Mouse (Mus musculus) small intestine, adult 2 months (tissue): ENCODE data around the gene Mybpc2.

Experiments
- CTCF ChIP-seq: fragments of 200-500 bp; IDR thresholded peaks from 2 replicates; pipeline ENCODE4 v1.5.1; 2012; ENCODE audit warnings: low read depth, mild to moderate bottlenecking, control low read depth, inconsistent platforms, low read length, moderate library complexity, mixed read lengths; ENCODE audit not compliant: insufficient replicate concordance, insufficient read length; ENCODE audit errors: extremely low read depth
- POLR2A ChIP-seq: fragments of 200-500 bp; IDR thresholded peaks from 2 replicates; pipeline ENCODE4 v1.6.1; 2012; ENCODE audit warnings: low read depth, mild to moderate bottlenecking, control low read depth, inconsistent platforms, low read length, moderate library complexity

- TF ChIP-seq CTCF, result no peak
- TF ChIP-seq POLR2A, result no peak
Measured at GRCm38 (mm10) chr7:44550409-44550678, 25.9 kb upstream of the Mybpc2 start.
